Mouse (Mus musculus) myocyte (in vitro differentiated cells): ENCODE data around the gene Col2a1. TPM values are rescaled to one million over a fixed set of nuclear protein-coding genes. Genes with fewer than 3 reads are reported as not detected.

Experiments used
- H3K27me3 ChIP-seq: one replicate; pipeline ENCODE4 v1.6.1; 2011; ENCODE audit not compliant: control insufficient read depth, insufficient read depth, insufficient read length
- H3K36me3 ChIP-seq: one replicate; pipeline ENCODE4 v1.6.1; 2011; ENCODE audit not compliant: control insufficient read depth, insufficient read depth
- H3K4me2 ChIP-seq: one replicate; pipeline ENCODE4 v1.6.1; 2011; ENCODE audit warnings: low read depth, control low read depth
- H3K4me3 ChIP-seq: one replicate; pipeline ENCODE4 v1.5.1; 2011; ENCODE audit warnings: mild to moderate bottlenecking, control low read depth, moderate library complexity
- H3K79me2 ChIP-seq: one replicate; pipeline ENCODE4 v1.6.1; 2011; ENCODE audit not compliant: control insufficient read depth, insufficient read depth
- H3ac ChIP-seq: one replicate; pipeline ENCODE4 v1.6.1; 2011; ENCODE audit not compliant: control insufficient read depth, insufficient read length
- CEBPB ChIP-seq: IDR thresholded peaks from 2 replicates; pipeline ENCODE4 v1.6.1; 2011; ENCODE audit warnings: mild to moderate bottlenecking, moderate library complexity; ENCODE audit not compliant: poor library complexity, insufficient read depth, severe bottlenecking
- E2F4 ChIP-seq: IDR thresholded peaks from one replicate; pipeline ENCODE4 v1.6.1; 2011; ENCODE audit warnings: mild to moderate bottlenecking, control low read depth, moderate library complexity; ENCODE audit not compliant: insufficient read depth
- MAX ChIP-seq: IDR thresholded peaks from one replicate; pipeline ENCODE4 v1.6.1; 2011; ENCODE audit warnings: low read depth, mild to moderate bottlenecking, control low read depth
- MYOD1 ChIP-seq, 3 experiments: IDR thresholded peaks; one replicate each; pipeline ENCODE4 v1.6.1; 2011; ENCODE audit warnings: control low read depth in 2 of 3, low read depth in 2 of 3, mild to moderate bottlenecking in 2 of 3, moderate library complexity in 1 of 3; ENCODE audit not compliant: insufficient read length in 2 of 3, control insufficient read depth in 1 of 3
- MYOG ChIP-seq, 3 experiments: IDR thresholded peaks; one replicate each; pipeline ENCODE4 v1.6.1; 2011; ENCODE audit warnings: control low read depth in 2 of 3, low read depth in 2 of 3, mild to moderate bottlenecking in 2 of 3; ENCODE audit not compliant: insufficient read length in 2 of 3, control insufficient read depth in 1 of 3, insufficient read depth in 1 of 3
- POLR2A ChIP-seq: IDR thresholded peaks from one replicate; pipeline ENCODE4 v1.6.1; 2011; ENCODE audit warnings: low read depth, mild to moderate bottlenecking, control low read depth, moderate library complexity; ENCODE audit not compliant: insufficient read length
- POLR2AphosphoS2 ChIP-seq: IDR thresholded peaks from one replicate; pipeline ENCODE4 v1.6.1; 2011; ENCODE audit warnings: low read depth, control low read depth; ENCODE audit not compliant: insufficient read length
- REST ChIP-seq: IDR thresholded peaks from one replicate; pipeline ENCODE4 v1.6.1; 2011; ENCODE audit warnings: mild to moderate bottlenecking, control low read depth, moderate library complexity; ENCODE audit not compliant: insufficient read depth, insufficient read length
- SRF ChIP-seq: IDR thresholded peaks from one replicate; pipeline ENCODE4 v1.6.1; 2011; ENCODE audit warnings: low read depth; ENCODE audit not compliant: control insufficient read depth, insufficient read length
- TCF12 ChIP-seq: IDR thresholded peaks from one replicate; pipeline ENCODE4 v1.6.1; 2011; ENCODE audit warnings: mild to moderate bottlenecking, control low read depth; ENCODE audit not compliant: poor library complexity, insufficient read depth, severe bottlenecking
- TCF3 ChIP-seq: IDR thresholded peaks from one replicate; pipeline ENCODE4 v1.6.1; 2011; ENCODE audit warnings: low read depth, control low read depth; ENCODE audit not compliant: insufficient read length
- USF1 ChIP-seq: IDR thresholded peaks from one replicate; pipeline ENCODE4 v1.6.1; 2011; ENCODE audit warnings: low read depth, mild to moderate bottlenecking, control low read depth, moderate library complexity
- polyA plus RNA-seq: library from polyadenylated mRNA; unstranded; fragments of >200 nt; fragmentation: generic; extraction: Trizol; gene quantifications from one replicate; pipeline ENCODE4 v1.2.1, GENCODE M21; 2012; ENCODE audit warnings: missing spikeins

Gene Col2a1
- polyA plus RNA-seq, 1 experiment = 0.01 TPM

DNA sequence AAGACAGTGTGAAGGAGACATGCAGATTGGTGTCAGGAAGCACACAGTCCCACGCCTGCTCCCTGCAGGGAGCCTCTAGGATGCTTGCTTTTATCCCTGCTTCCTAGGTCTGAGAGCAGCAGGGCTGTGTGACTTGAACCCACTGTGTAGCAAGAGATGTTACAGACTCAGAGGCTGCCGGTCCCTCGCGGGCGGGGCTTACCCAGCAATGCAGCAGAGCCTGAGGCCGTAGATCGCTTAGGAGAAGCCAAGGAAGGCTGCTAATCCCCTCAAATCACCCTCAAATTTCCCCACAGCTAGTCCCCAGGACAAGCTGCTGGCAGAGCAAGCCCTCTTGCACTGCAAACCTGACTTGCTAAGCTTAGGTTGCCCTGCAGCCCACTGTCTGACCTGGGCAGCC lies 55.8 kb downstream of the Col2a1 start:
- H3K4me2 ChIP-seq = no peak overlapping the region
- H3K36me3 ChIP-seq = no peaks in the 10 kb centered on the region
- TF ChIP-seq E2F4 = no peak
- TF ChIP-seq USF1 = no peak
- TF ChIP-seq MYOD1 (IDR thresholded peaks at IDR 0.05; ENCODE audit: control insufficient read depth in 1 of 3, insufficient read length in 2 of 3, low read depth in 2 of 3) = no peak
- TF ChIP-seq TCF3 = no peak
- no peak for TF ChIP-seq SRF
- no peak for TF ChIP-seq POLR2A
- TF ChIP-seq MAX = no peak
- TF ChIP-seq POLR2AphosphoS2 = no peak
- no peak for TF ChIP-seq REST
- no peak for TF ChIP-seq CEBPB
- no peak for TF ChIP-seq MYOG (IDR thresholded peaks at IDR 0.05; ENCODE audit: control insufficient read depth in 1 of 3, insufficient read depth in 1 of 3, insufficient read length in 2 of 3, low read depth in 2 of 3)
- TF ChIP-seq TCF12 = no peak
- H3ac ChIP-seq = no peak overlapping the region
- H3K79me2 ChIP-seq = no peaks in the 10 kb centered on the region
- no peak overlapping the region for H3K4me3 ChIP-seq
- H3K27me3 ChIP-seq = peaks cover 5% of the 10 kb centered on the region

GRCm38 (mm10) chr15:97945656-97946315 lies 58.7 kb downstream of the Col2a1 start:
- TF ChIP-seq TCF12 = no peak
- no peak for TF ChIP-seq USF1
- TF ChIP-seq MYOD1 (IDR thresholded peaks at IDR 0.05; ENCODE audit: control insufficient read depth in 1 of 3, insufficient read length in 2 of 3, low read depth in 2 of 3) = no peak
- TF ChIP-seq CEBPB = no peak
- no peak for TF ChIP-seq SRF
- no peak for TF ChIP-seq TCF3
- no peak for TF ChIP-seq REST
- TF ChIP-seq E2F4 = no peak
- no peak for TF ChIP-seq POLR2A
- no peak for TF ChIP-seq POLR2AphosphoS2
- no peak for TF ChIP-seq MYOG (IDR thresholded peaks at IDR 0.05; ENCODE audit: control insufficient read depth in 1 of 3, insufficient read depth in 1 of 3, insufficient read length in 2 of 3, low read depth in 2 of 3)
- TF ChIP-seq MAX = no peak
- Histone ChIP-seq H3K79me2 (no peaks in the 10 kb centered on the region), H3K27me3 (no peaks in the 10 kb centered on the region), H3K36me3 (no peaks in the 10 kb centered on the region), H3K4me3 (no peak overlapping the region), H3K4me2 (no peak overlapping the region), H3ac (no peak overlapping the region)

DNA sequence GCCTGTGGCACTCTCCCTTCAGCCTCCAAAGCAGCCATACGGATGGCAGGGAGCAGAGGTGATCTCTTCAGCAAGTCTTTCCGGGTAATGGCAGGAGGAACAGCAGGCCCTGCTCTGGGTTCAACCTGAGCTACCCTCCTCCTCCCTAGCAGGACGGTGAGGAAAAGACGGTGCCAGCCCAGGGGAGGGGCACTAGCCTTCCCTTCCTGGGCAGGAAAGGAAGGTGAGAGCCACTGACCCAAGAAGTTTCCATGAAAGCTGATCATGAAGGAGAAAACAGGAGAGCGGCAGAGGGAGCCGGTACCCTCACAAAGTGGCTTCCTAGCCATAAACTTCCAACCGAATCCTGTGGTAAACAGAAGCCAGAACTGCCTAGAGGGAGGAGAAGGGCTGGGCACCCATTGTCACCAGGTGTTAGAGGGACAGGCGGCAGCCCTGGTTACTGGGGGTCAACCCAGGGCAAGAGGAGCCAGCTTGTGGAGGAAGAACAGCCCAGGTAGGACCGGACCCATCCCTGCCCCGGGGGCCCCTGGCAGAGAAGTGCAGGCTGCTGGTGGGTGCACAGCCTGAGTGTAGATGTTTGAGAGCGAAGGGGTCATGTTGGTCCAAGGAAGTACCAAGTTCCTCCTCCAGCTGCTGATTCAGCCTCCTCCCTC lies 59.4 kb downstream of the Col2a1 start:
- TF ChIP-seq MAX (no peak), SRF (no peak), POLR2AphosphoS2 (no peak), MYOD1 (IDR thresholded peaks at IDR 0.05; ENCODE audit: control insufficient read depth in 1 of 3, insufficient read length in 2 of 3, low read depth in 2 of 3) (no peak), USF1 (no peak), TCF3 (no peak), REST (no peak), MYOG (IDR thresholded peaks at IDR 0.05; ENCODE audit: control insufficient read depth in 1 of 3, insufficient read depth in 1 of 3, insufficient read length in 2 of 3, low read depth in 2 of 3) (no peak), CEBPB (no peak), E2F4 (no peak), TCF12 (no peak), POLR2A (no peak)
- Histone ChIP-seq H3ac (no peak overlapping the region), H3K79me2 (no peaks in the 10 kb centered on the region), H3K36me3 (no peaks in the 10 kb centered on the region), H3K4me3 (no peak overlapping the region), H3K27me3 (no peaks in the 10 kb centered on the region), H3K4me2 (no peak overlapping the region)

- Histone ChIP-seq H3K27me3 (no peaks in the 10 kb centered on the region), H3K36me3 (no peaks in the 10 kb centered on the region), H3K4me2 (no peak overlapping the region), H3K79me2 (no peaks in the 10 kb centered on the region), H3K4me3 (no peak overlapping the region), H3ac (no peak overlapping the region)
- TF ChIP-seq TCF12 (no peak), SRF (no peak), USF1 (no peak), POLR2A (no peak), CEBPB (no peak), MYOG (IDR thresholded peaks at IDR 0.05; ENCODE audit: control insufficient read depth in 1 of 3, insufficient read depth in 1 of 3, insufficient read length in 2 of 3, low read depth in 2 of 3) (no peak), MAX (no peak)
Measured at GRCm38 (mm10) chr15:97943356-97943755, 61.1 kb downstream of the Col2a1 start.
